Mouse (Mus musculus) midbrain, embryonic 12.5 days (tissue): ENCODE measurements at regions not wholly inside any gene's neighbourhood (a gene's known extent, or its start where the extent isn't known, plus 50 kb on each side); places are given as distances from the start of the nearest gene placed in this dataset.

Source experiments
- ATAC-seq: fragments of 200-750 bp; cut with Nextera tagmentation; 2 replicates; pipeline ENCODE4 v1.8.0; 2017; ENCODE audit warnings: low read depth, moderate TSS enrichment, moderate library complexity; ENCODE audit not compliant: low FRiP score
- H3K27ac ChIP-seq: fragments of 300-500 bp; sonication (generic); replicated peaks from 2 replicates; pipeline ENCODE4 v1.5.1; 2016; ENCODE audit warnings: mild to moderate bottlenecking
- H3K27me3 ChIP-seq: fragments of 300-500 bp; sonication (generic); 2 replicates; pipeline ENCODE4 v1.6.1; 2016; ENCODE audit warnings: mild to moderate bottlenecking
- H3K36me3 ChIP-seq: fragments of 300-500 bp; sonication (generic); 2 replicates; pipeline ENCODE4 v1.6.1; 2016
- H3K4me1 ChIP-seq: fragments of 300-500 bp; sonication (generic); 2 replicates; pipeline ENCODE4 v1.6.1; 2016
- H3K4me2 ChIP-seq: fragments of 300-500 bp; sonication (generic); replicated peaks from 2 replicates; pipeline ENCODE4 v1.6.1; 2016; ENCODE audit warnings: mild to moderate bottlenecking, moderate library complexity
- H3K4me3 ChIP-seq: fragments of 300-500 bp; sonication (generic); 2 replicates; pipeline ENCODE4 v1.5.1; 2016; ENCODE audit warnings: mild to moderate bottlenecking
- H3K9ac ChIP-seq: fragments of 300-500 bp; sonication (generic); replicated peaks from 2 replicates; pipeline ENCODE4 v1.6.1; 2016; ENCODE audit warnings: mild to moderate bottlenecking, moderate library complexity
- H3K9me3 ChIP-seq: fragments of 300-500 bp; sonication (generic); 2 replicates; pipeline ENCODE4 v1.6.1; 2016; ENCODE audit warnings: mild to moderate bottlenecking
- WGBS: fragments of 180-500 bp; shearing (Covaris S2); methylation state at CpG from one replicate; pipeline ENCODE4 v1.1.7; 2016; 5-methylcytosine and 5-hydroxymethylcytosine counted together

GRCm38 (mm10) chr14:80789131-80789530 is 805.2 kb downstream of the Olfm4 start:
- Histone ChIP-seq H3K4me2 (no peak overlapping the region), H3K27ac (no peak overlapping the region), H3K36me3 (no peaks in the 10 kb centered on the region), H3K9ac (no peak overlapping the region), H3K4me3 (no peak overlapping the region), H3K27me3 (no peaks in the 10 kb centered on the region), H3K4me1 (no peaks in the 10 kb centered on the region), H3K9me3 (no peaks in the 10 kb centered on the region)
- no peak for ATAC-seq
- 98% methylated on average over 1 of the region's 1 CpGs for WGBS

- no peak overlapping the region for H3K27ac ChIP-seq
- H3K4me1 ChIP-seq = no peaks in the 10 kb centered on the region
- 88% methylated on average over 6 of the region's 6 CpGs for WGBS
- H3K4me2 ChIP-seq = no peak overlapping the region
- no peak overlapping the region for H3K4me3 ChIP-seq
- no peaks in the 10 kb centered on the region for H3K9me3 ChIP-seq
- no peak for ATAC-seq
- no peak overlapping the region for H3K9ac ChIP-seq
- no peaks in the 10 kb centered on the region for H3K36me3 ChIP-seq
- H3K27me3 ChIP-seq = no peaks in the 10 kb centered on the region
Measured at GRCm38 (mm10) chr14:80799370-80799959, 815.6 kb downstream of the Olfm4 start.

- Histone ChIP-seq H3K9me3 (no peaks in the 10 kb centered on the region), H3K9ac (no peak overlapping the region), H3K4me3 (no peak overlapping the region), H3K27me3 (no peaks in the 10 kb centered on the region), H3K36me3 (no peaks in the 10 kb centered on the region), H3K27ac (no peak overlapping the region), H3K4me1 (no peaks in the 10 kb centered on the region), H3K4me2 (no peak overlapping the region)
- 87% methylated on average over 3 of the region's 3 CpGs for WGBS
- no peak for ATAC-seq
Measured at GRCm38 (mm10) chr14:80830476-80830875, 846.6 kb downstream of the Olfm4 start.

GRCm38 (mm10) chr14:80844550-80844949 is 860.7 kb downstream of the Olfm4 start:
- Histone ChIP-seq H3K27me3 (no peaks in the 10 kb centered on the region), H3K4me2 (no peak overlapping the region), H3K4me1 (peaks cover 11% of the 10 kb centered on the region; the same call in 1 of the 2 replicates), H3K36me3 (no peaks in the 10 kb centered on the region), H3K9me3 (no peaks in the 10 kb centered on the region), H3K27ac (no peak overlapping the region), H3K9ac (no peak overlapping the region), H3K4me3 (no peak overlapping the region)
- no peak for ATAC-seq
- WGBS = 42% methylated on average over 4 of the region's 4 CpGs

GRCm38 (mm10) chr14:80845576-80846269 is 861.8 kb downstream of the Olfm4 start:
- peak overlapping the region; percentile 44 for H3K4me2 ChIP-seq
- H3K27me3 ChIP-seq = no peaks in the 10 kb centered on the region
- H3K27ac ChIP-seq = peak overlapping the region; percentile 65
- H3K9me3 ChIP-seq = no peaks in the 10 kb centered on the region
- H3K4me3 ChIP-seq = peak overlapping the region; percentile 10; the same call in 1 of the 2 replicates
- WGBS = 11% methylated on average over 14 of the region's 14 CpGs
- H3K4me1 ChIP-seq = peaks cover 11% of the 10 kb centered on the region; the same call in 1 of the 2 replicates
- peak; percentile 90 for ATAC-seq
- H3K9ac ChIP-seq = peak overlapping the region; percentile 32; the same call in 1 of the 2 replicates
- no peaks in the 10 kb centered on the region for H3K36me3 ChIP-seq

- peak; percentile 79 for ATAC-seq
- Histone ChIP-seq H3K27ac (peak overlapping the region; percentile 65), H3K9ac (0 out of 2 replicates have a peak overlapping the region, but pooled peaks have one; percentile 11), H3K9me3 (no peaks in the 10 kb centered on the region), H3K4me1 (peaks cover 11% of the 10 kb centered on the region; the same call in 1 of the 2 replicates), H3K4me2 (peak overlapping the region; percentile 44), H3K36me3 (no peaks in the 10 kb centered on the region), H3K4me3 (no peak overlapping the region), H3K27me3 (no peaks in the 10 kb centered on the region)
- WGBS = 76% methylated on average over 9 of the region's 9 CpGs
Measured at GRCm38 (mm10) chr14:80846420-80847083, 862.7 kb downstream of the Olfm4 start.
